Mouse (Mus musculus): ENCODE results near the gene Akap13.
A peak's percentile ranks its signal among the peaks of the same experiment; 100 is the strongest.

Gene Akap13

GRCm38 (mm10) chr7:75667531-75667930 lies 212.2 kb downstream of the Akap13 start:
- DNase-seq (ENCODE audit: low spot score) = no peak

GRCm38 (mm10) chr7:75668396-75668795 lies 213.1 kb downstream of the Akap13 start:
- DNase-seq (ENCODE audit: low spot score) = no peak

GRCm38 (mm10) chr7:75669416-75669815 lies 214.1 kb downstream of the Akap13 start:
- no peak for DNase-seq (ENCODE audit: low spot score)

GRCm38 (mm10) chr7:75679631-75680030 lies 224.3 kb downstream of the Akap13 start:
- DNase-seq (ENCODE audit: low spot score) = no peak

- no peak for DNase-seq (ENCODE audit: low spot score)
Measured at GRCm38 (mm10) chr7:75682901-75683300, 227.6 kb downstream of the Akap13 start.

- DNase-seq (ENCODE audit: low spot score) = peak; percentile 30
Measured at GRCm38 (mm10) chr7:75683410-75683809, 228.1 kb downstream of the Akap13 start.

GRCm38 (mm10) chr7:75684976-75685375 lies 229.6 kb downstream of the Akap13 start:
- no peak for DNase-seq (ENCODE audit: low spot score)

- no peak for DNase-seq (ENCODE audit: low spot score)
Measured at GRCm38 (mm10) chr7:75686046-75686826, 230.9 kb downstream of the Akap13 start.

- no peak for DNase-seq (ENCODE audit: low spot score)
Measured at GRCm38 (mm10) chr7:75686827-75687164, 231.5 kb downstream of the Akap13 start.

GRCm38 (mm10) chr7:75688144-75688543 lies 232.8 kb downstream of the Akap13 start:
- DNase-seq (ENCODE audit: low spot score) = no peak

GRCm38 (mm10) chr7:75694777-75695176 lies 239.4 kb downstream of the Akap13 start:
- no peak for DNase-seq (ENCODE audit: low spot score)

GRCm38 (mm10) chr7:75699836-75700235 lies 244.5 kb downstream of the Akap13 start:
- DNase-seq (ENCODE audit: low spot score) = no peak

GRCm38 (mm10) chr7:75700771-75701345 lies 245.5 kb downstream of the Akap13 start:
- DNase-seq (ENCODE audit: low spot score) = no peak

GRCm38 (mm10) chr7:75701761-75702160 lies 246.4 kb downstream of the Akap13 start:
- DNase-seq (ENCODE audit: low spot score) = no peak

GRCm38 (mm10) chr7:75702368-75702767 lies 247.0 kb downstream of the Akap13 start:
- no peak for DNase-seq (ENCODE audit: low spot score)

- no peak for DNase-seq (ENCODE audit: low spot score)
Measured at GRCm38 (mm10) chr7:75702966-75703645, 247.8 kb downstream of the Akap13 start.

- no peak for DNase-seq (ENCODE audit: low spot score)
Measured at GRCm38 (mm10) chr7:75704862-75705261, 249.5 kb downstream of the Akap13 start.

GRCm38 (mm10) chr7:75709936-75710335 lies 254.6 kb downstream of the Akap13 start:
- DNase-seq (ENCODE audit: low spot score) = no peak

GRCm38 (mm10) chr7:75710920-75711319 lies 255.6 kb downstream of the Akap13 start:
- no peak for DNase-seq (ENCODE audit: low spot score)

- no peak for DNase-seq (ENCODE audit: low spot score)
Measured at GRCm38 (mm10) chr7:75711436-75711835, 256.1 kb downstream of the Akap13 start.

- DNase-seq (ENCODE audit: low spot score) = no peak
Measured at GRCm38 (mm10) chr7:75712808-75713207, 257.5 kb downstream of the Akap13 start.

GRCm38 (mm10) chr7:75713959-75714358 lies 258.6 kb downstream of the Akap13 start:
- no peak for DNase-seq (ENCODE audit: low spot score)

- DNase-seq (ENCODE audit: low spot score) = no peak
Measured at GRCm38 (mm10) chr7:75715026-75715425, 259.7 kb downstream of the Akap13 start.

All from retina, embryonic 14.5 days (tissue).